Comparison of ENCODE assay signal across 11 mouse cellular contexts in genomic region chr5:38570876-38571275, GRCm38 (mm10). TPM values are rescaled to one million over a fixed set of nuclear protein-coding genes. Genes with fewer than 3 reads are reported as not detected.
DNase-seq lines count a peak whose midpoint lies in the region; ATAC-seq and TF ChIP-seq lines count a peak whose summit lies in the region.
"Had no signal": no experiment of that assay in that cellular context is flagged by ENCODE, and none has a peak within 500 bp of the region (broad histone marks: within the 10 kb centered on the region; RNA-seq: fewer than 3 reads in every experiment).

No protein-coding gene starts in this region.

- no peak for TF ChIP-seq EP300 in ES-Bruce4 (IDR thresholded peaks at IDR 0.05; ENCODE audit: insufficient read depth, low read depth, low read length)

- no peak overlapping the region for H3K4me2 ChIP-seq in liver, embryonic 12.5 days
- H3K4me2 ChIP-seq: hindbrain, embryonic 13.5 days; limb, embryonic 12.5 days; stomach, embryonic 15.5 days had no signal

- no peaks in the 10 kb centered on the region for H3K4me1 ChIP-seq in liver, adult 2 months (ENCODE audit: control insufficient read depth, insufficient read depth, low read length)
- no peaks in the 10 kb centered on the region for H3K4me1 ChIP-seq in liver, embryonic 12.5 days
- H3K4me1 ChIP-seq in ES-Bruce4 (ENCODE audit: control insufficient read depth, insufficient read depth, low read length) = no peaks in the 10 kb centered on the region
- H3K4me1 ChIP-seq: hindbrain, embryonic 13.5 days; limb, embryonic 12.5 days; stomach, embryonic 15.5 days had no signal

- no peak overlapping the region for H3K4me3 ChIP-seq in liver, adult 2 months (ENCODE audit: insufficient read depth, low read depth, low read length)
- no peak overlapping the region for H3K4me3 ChIP-seq in liver, embryonic 12.5 days
- no peak overlapping the region for H3K4me3 ChIP-seq in ES-Bruce4 (ENCODE audit: low read depth, low read length)
- H3K4me3 ChIP-seq: hindbrain, embryonic 13.5 days; limb, embryonic 12.5 days; stomach, embryonic 15.5 days had no signal

- TF ChIP-seq CTCF in liver, adult 2 months (IDR thresholded peaks at IDR 0.05; ENCODE audit: low read depth, low read length) = peak; percentile 48
- TF ChIP-seq CTCF in ES-Bruce4 (IDR thresholded peaks at IDR 0.05; ENCODE audit: low read depth, low read length) = peak; percentile 48

- H3K36me3 ChIP-seq in liver, adult 2 months (ENCODE audit: control insufficient read depth, insufficient read depth, low read length) = no peaks in the 10 kb centered on the region
- no peaks in the 10 kb centered on the region for H3K36me3 ChIP-seq in liver, embryonic 12.5 days
- no peaks in the 10 kb centered on the region for H3K36me3 ChIP-seq in ES-Bruce4 (ENCODE audit: control insufficient read depth, insufficient read depth, low read length, poor library complexity, severe bottlenecking)
- H3K36me3 ChIP-seq: hindbrain, embryonic 13.5 days; limb, embryonic 12.5 days; stomach, embryonic 15.5 days had no signal

- H3K9me3 ChIP-seq in liver, embryonic 12.5 days (replicated peaks) = no peaks in the 10 kb centered on the region
- H3K9me3 ChIP-seq in ES-Bruce4 (replicated peaks; ENCODE audit: control insufficient read depth, insufficient read depth, low read length, poor library complexity, severe bottlenecking) = no peaks in the 10 kb centered on the region
- H3K9me3 ChIP-seq: hindbrain, embryonic 13.5 days; limb, embryonic 12.5 days; stomach, embryonic 15.5 days had no signal

- peak; percentile 33 for DNase-seq in embryo, embryonic 10 days (ENCODE audit: low spot score)
- no peak for DNase-seq in embryo, embryonic 9.5 days (ENCODE audit: extremely low spot score)
- DNase-seq in liver, adult 2 months (ENCODE audit: extremely low read depth, low read depth, low spot score) = peak; percentile 50
- peak; percentile 40 for DNase-seq in lung, postnatal 10 days
- DNase-seq in layer of hippocampus, adult 8-10 months (ENCODE audit: low spot score in 2 of 2) = no peak
- DNase-seq in gastrocnemius, postnatal 4 days (ENCODE audit: low spot score in 2 of 2) = no peak

- no peak for ATAC-seq in liver, embryonic 12.5 days

- 54% methylated on average over 2 of the region's 2 CpGs for WGBS in liver, adult 2 months
- 48% methylated on average over 2 of the region's 2 CpGs for WGBS in liver, embryonic 12.5 days (ENCODE audit: insufficient replicate concordance)

- no peaks in the 10 kb centered on the region for H3K27me3 ChIP-seq in liver, adult 2 months (ENCODE audit: control insufficient read depth, insufficient read depth, low read length)
- H3K27me3 ChIP-seq in liver, embryonic 12.5 days (replicated peaks) = no peaks in the 10 kb centered on the region
- H3K27me3 ChIP-seq in ES-Bruce4 (ENCODE audit: control insufficient read depth, insufficient read depth, low read length, poor library complexity, severe bottlenecking) = no peaks in the 10 kb centered on the region
- H3K27me3 ChIP-seq: hindbrain, embryonic 13.5 days; limb, embryonic 12.5 days; stomach, embryonic 15.5 days had no signal

- no peaks in the 10 kb centered on the region for H3K79me2 ChIP-seq in liver, adult 2 months (ENCODE audit: control insufficient read depth, insufficient read depth, low read length)

- H3K9ac ChIP-seq in liver, adult 2 months (ENCODE audit: low read depth, low read length) = no peak overlapping the region
- H3K9ac ChIP-seq in liver, embryonic 12.5 days = no peak overlapping the region
- H3K9ac ChIP-seq in ES-Bruce4 (ENCODE audit: low read depth, poor library complexity, severe bottlenecking) = no peak overlapping the region
- H3K9ac ChIP-seq: hindbrain, embryonic 13.5 days; limb, embryonic 12.5 days; stomach, embryonic 15.5 days had no signal

- no peak overlapping the region for H3K27ac ChIP-seq in liver, adult 2 months (replicated peaks; ENCODE audit: insufficient read depth, low read depth, low read length)
- no peak overlapping the region for H3K27ac ChIP-seq in liver, embryonic 12.5 days
- no peak overlapping the region for H3K27ac ChIP-seq in ES-Bruce4 (ENCODE audit: insufficient read depth, low read length)
- H3K27ac ChIP-seq: hindbrain, embryonic 13.5 days; limb, embryonic 12.5 days; stomach, embryonic 15.5 days had no signal

- no peak for TF ChIP-seq POLR2A in liver, adult 2 months (IDR thresholded peaks at IDR 0.05; ENCODE audit: extremely low read depth, insufficient read depth, low read length)
- TF ChIP-seq POLR2A in ES-Bruce4 (IDR thresholded peaks at IDR 0.05; ENCODE audit: insufficient read depth, low read length) = no peak

RNA-seq across cellular contexts. Expression of gene Wdr1, which starts 7.9 kb away (rescaled TPM):
- 42.1 and 49.2 TPM in 2 replicates for total RNA-seq in liver, adult 2 months (2014; rRNA removed)
- polyA plus RNA-seq in liver, adult 2 months (2012; rRNA removed) = 38.0 and 40.4 TPM in 2 replicates
- polyA plus RNA-seq in liver, embryonic 12.5 days (2016; fragmentation: Nextera tagmentation; extraction: Ambion mirVana) = 122 and 131 TPM in 2 replicates
- 73.0 and 79.0 TPM in 2 replicates for polyA plus RNA-seq in ES-Bruce4 (2011; ENCODE audit: insufficient read depth, insufficient read length, low read depth, missing spikeins)
- 100 to 1,000 TPM; 214 to 223 (median 220) TPM for total RNA-seq in layer of hippocampus, adult 8-10 months (2022)
- 100 to 1,000 TPM; 205 to 211 TPM for total RNA-seq in gastrocnemius, postnatal 4 days (2021)

Comparison
In these comparisons a context has a peak if more than half of its experiments do, and no peak if none do; other contexts are left out.
1. DNase-seq: peak in embryo, embryonic 10 days (single experiment), liver, adult 2 months (single experiment) and lung, postnatal 10 days (single experiment); none in embryo, embryonic 9.5 days (single experiment), layer of hippocampus, adult 8-10 months (0 of 2) and gastrocnemius, postnatal 4 days (0 of 2).